Mouse (Mus musculus) hindbrain, embryonic 12.5 days (tissue): ENCODE measurements around the gene Kremen1. TPM values are rescaled to one million over a fixed set of nuclear protein-coding genes. Genes with fewer than 3 reads are reported as not detected.
A peak's percentile ranks its signal among the peaks of the same experiment; 100 is the strongest.

Experiments used
- ATAC-seq: fragments of 200-750 bp; cut with Nextera tagmentation; 2 replicates; pipeline ENCODE4 v1.8.0; 2017; ENCODE audit warnings: moderate TSS enrichment; ENCODE audit not compliant: low FRiP score
- H3K27ac ChIP-seq: fragments of 300-500 bp; sonication (generic); 2 replicates; pipeline ENCODE4 v1.5.1; 2016; ENCODE audit warnings: mild to moderate bottlenecking
- H3K27me3 ChIP-seq: fragments of 300-500 bp; sonication (generic); 2 replicates; pipeline ENCODE4 v1.6.1; 2016; ENCODE audit warnings: mild to moderate bottlenecking
- H3K36me3 ChIP-seq: fragments of 300-500 bp; sonication (generic); 2 replicates; pipeline ENCODE4 v1.6.1; 2016; ENCODE audit warnings: mild to moderate bottlenecking
- H3K4me1 ChIP-seq: fragments of 300-500 bp; sonication (generic); 2 replicates; pipeline ENCODE4 v1.6.1; 2016
- H3K4me2 ChIP-seq: fragments of 300-500 bp; sonication (generic); replicated peaks from 2 replicates; pipeline ENCODE4 v1.6.1; 2016; ENCODE audit warnings: mild to moderate bottlenecking
- H3K4me3 ChIP-seq: fragments of 300-500 bp; sonication (generic); 2 replicates; pipeline ENCODE4 v1.5.1; 2016; ENCODE audit warnings: mild to moderate bottlenecking
- H3K9ac ChIP-seq: fragments of 300-500 bp; sonication (generic); 2 replicates; pipeline ENCODE4 v1.6.1; 2016; ENCODE audit warnings: mild to moderate bottlenecking, moderate library complexity
- H3K9me3 ChIP-seq: fragments of 300-500 bp; sonication (generic); replicated peaks from 2 replicates; pipeline ENCODE4 v1.6.1; 2016; ENCODE audit warnings: mild to moderate bottlenecking
- WGBS: fragments of 180-500 bp; shearing (Covaris S2); methylation state at CpG from one replicate; pipeline ENCODE4 v1.1.7; 2016; 5-methylcytosine and 5-hydroxymethylcytosine counted together
- polyA plus RNA-seq: library from polyadenylated mRNA; unstranded; fragments of >200 nt; fragmentation: Nextera tagmentation; extraction: Ambion mirVana; gene quantifications from 2 replicates; pipeline ENCODE4 v1.2.1, GENCODE M21; 2016

Gene Kremen1
- polyA plus RNA-seq, 1 experiment from 2014 or later = 18.1 TPM

GRCm38 (mm10) chr11:5154961-5155805 lies 106.2 kb downstream of the Kremen1 start:
- peaks cover 27% of the 10 kb centered on the region for H3K4me1 ChIP-seq
- H3K27ac ChIP-seq = no peak overlapping the region

GRCm38 (mm10) chr11:5151680-5152337 lies 109.5 kb downstream of the Kremen1 start, which contains the start of gene Emid1:
TSS of gene Emid1 (minus strand) at chr11:5152257.
- no peaks in the 10 kb centered on the region for H3K9me3 ChIP-seq
- peak within 1 kb of the TSS; percentile 90 for H3K4me2 ChIP-seq
- H3K27ac ChIP-seq = no peak within 1 kb of the TSS
- H3K4me1 ChIP-seq = peaks cover 49% of the 10 kb centered on the region
- ATAC-seq = peak; percentile 35; the same call in 1 of the 2 replicates
- H3K9ac ChIP-seq = peak within 1 kb of the TSS; percentile 75
- no peaks in the 10 kb centered on the region for H3K36me3 ChIP-seq
- WGBS = 1% methylated on average over 40 of the region's 53 CpGs
- H3K27me3 ChIP-seq = peaks cover 19% of the 10 kb centered on the region
- H3K4me3 ChIP-seq = peak within 1 kb of the TSS; percentile 57

More at GRCm38 (mm10) chr11:5154961-5155805, 106.2 kb downstream of the Kremen1 start:
- H3K36me3 ChIP-seq = no peaks in the 10 kb centered on the region
- WGBS = 36% methylated on average over 10 of the region's 10 CpGs
- peaks cover 12% of the 10 kb centered on the region for H3K27me3 ChIP-seq
- H3K9ac ChIP-seq = no peak overlapping the region
- no peak overlapping the region for H3K4me3 ChIP-seq
- no peak for ATAC-seq
- H3K9me3 ChIP-seq = no peaks in the 10 kb centered on the region
- H3K4me2 ChIP-seq = no peak overlapping the region

- no peaks in the 10 kb centered on the region for H3K9me3 ChIP-seq
- peak overlapping the region; percentile 90 for H3K4me2 ChIP-seq
- no peak overlapping the region for H3K27ac ChIP-seq
- no peaks in the 10 kb centered on the region for H3K36me3 ChIP-seq
- ATAC-seq = no peak
- H3K4me3 ChIP-seq = peak overlapping the region; percentile 57
- H3K4me1 ChIP-seq = peaks cover 49% of the 10 kb centered on the region
- peaks cover 19% of the 10 kb centered on the region for H3K27me3 ChIP-seq
- WGBS = 15% methylated on average over 4 of the region's 4 CpGs
- no peak overlapping the region for H3K9ac ChIP-seq
These were observed 110.1 kb downstream of the Kremen1 start for GRCm38 (mm10) chr11:5151247-5151630.

GRCm38 (mm10) chr11:5150416-5151246 lies 110.7 kb downstream of the Kremen1 start:
- H3K4me2 ChIP-seq = 0 out of 2 replicates have a peak overlapping the region, but pooled peaks have one; percentile 17
- peaks cover 49% of the 10 kb centered on the region for H3K4me1 ChIP-seq
- H3K27ac ChIP-seq = no peak overlapping the region
- WGBS = 52% methylated on average over 9 of the region's 9 CpGs
- no peaks in the 10 kb centered on the region for H3K9me3 ChIP-seq
- H3K4me3 ChIP-seq = no peak overlapping the region
- H3K27me3 ChIP-seq = peaks cover 19% of the 10 kb centered on the region
- ATAC-seq = no peak
- no peak overlapping the region for H3K9ac ChIP-seq
- no peaks in the 10 kb centered on the region for H3K36me3 ChIP-seq

GRCm38 (mm10) chr11:5149955-5150354 lies 111.4 kb downstream of the Kremen1 start:
- no peak overlapping the region for H3K9ac ChIP-seq
- H3K36me3 ChIP-seq = no peaks in the 10 kb centered on the region
- H3K9me3 ChIP-seq = no peaks in the 10 kb centered on the region
- H3K4me3 ChIP-seq = no peak overlapping the region
- H3K4me1 ChIP-seq = peaks cover 44% of the 10 kb centered on the region
- WGBS = 61% methylated on average over 9 of the region's 9 CpGs
- ATAC-seq = no peak
- H3K4me2 ChIP-seq = no peak overlapping the region
- peaks cover 19% of the 10 kb centered on the region for H3K27me3 ChIP-seq
- H3K27ac ChIP-seq = no peak overlapping the region

GRCm38 (mm10) chr11:5149249-5149648 lies 112.1 kb downstream of the Kremen1 start:
- Histone ChIP-seq H3K27me3 (peaks cover 19% of the 10 kb centered on the region), H3K4me3 (no peak overlapping the region), H3K4me2 (no peak overlapping the region), H3K27ac (no peak overlapping the region), H3K4me1 (peaks cover 44% of the 10 kb centered on the region), H3K36me3 (no peaks in the 10 kb centered on the region), H3K9me3 (no peaks in the 10 kb centered on the region), H3K9ac (no peak overlapping the region)
- WGBS = 20% methylated on average over 7 of the region's 7 CpGs
- no peak for ATAC-seq

- Histone ChIP-seq H3K27me3 (peaks cover 11% of the 10 kb centered on the region; the same call in 1 of the 2 replicates), H3K4me2 (no peak overlapping the region), H3K9me3 (no peaks in the 10 kb centered on the region), H3K27ac (no peak overlapping the region), H3K9ac (no peak overlapping the region), H3K4me1 (peaks cover 32% of the 10 kb centered on the region), H3K4me3 (no peak overlapping the region), H3K36me3 (no peaks in the 10 kb centered on the region)
- WGBS = 76% methylated on average over 3 of the region's 3 CpGs
- ATAC-seq = no peak
These were observed 115.8 kb downstream of the Kremen1 start for GRCm38 (mm10) chr11:5145600-5145999.

GRCm38 (mm10) chr11:5141965-5142364 lies 119.4 kb downstream of the Kremen1 start:
- H3K36me3 ChIP-seq = no peaks in the 10 kb centered on the region
- H3K4me2 ChIP-seq = no peak overlapping the region
- no peak overlapping the region for H3K27ac ChIP-seq
- no peaks in the 10 kb centered on the region; the same call in 1 of the 2 replicates for H3K27me3 ChIP-seq
- H3K4me3 ChIP-seq = no peak overlapping the region
- H3K9ac ChIP-seq = no peak overlapping the region
- H3K4me1 ChIP-seq = peaks cover 16% of the 10 kb centered on the region
- H3K9me3 ChIP-seq = no peaks in the 10 kb centered on the region
- no peak for ATAC-seq
- 88% methylated on average over 2 of the region's 2 CpGs for WGBS

Other genes starting within 250 kb of the Kremen1 start
- 0.96 and 1.6 TPM in 2 replicates for gene Rasl10a, start 203.4 kb downstream of the Kremen1 start, polyA plus RNA-seq
- gene Gas2l1, start 196.2 kb downstream of the Kremen1 start, polyA plus RNA-seq = 39.4 and 41.0 TPM in 2 replicates
- gene Rhbdd3, start 162.6 kb downstream of the Kremen1 start, polyA plus RNA-seq = 27.0 and 28.9 TPM in 2 replicates
- gene Ewsr1, start 162.3 kb downstream of the Kremen1 start, polyA plus RNA-seq = 823 and 828 TPM in 2 replicates
- gene Emid1, start 109.3 kb downstream of the Kremen1 start, polyA plus RNA-seq = 17.7 and 21.9 TPM in 2 replicates
- 8.2 and 8.3 TPM in 2 replicates for gene Znrf3, start 183.3 kb upstream of the Kremen1 start, polyA plus RNA-seq